Mouse (Mus musculus) ES-Bruce4 (cell line): ENCODE data around the gene Pdcd6ip. TPM values are rescaled to one million over a fixed set of nuclear protein-coding genes. Genes with fewer than 3 reads are reported as not detected.

ENCODE experiments used
- H3K27ac ChIP-seq: 2 replicates; pipeline ENCODE4 v1.5.1; 2012; ENCODE audit warnings: low read length, inconsistent platforms; ENCODE audit not compliant: insufficient read depth
- H3K27me3 ChIP-seq: 2 replicates; pipeline ENCODE4 v1.6.1; 2012; ENCODE audit warnings: mild to moderate bottlenecking, low read length, inconsistent platforms; ENCODE audit not compliant: control insufficient read depth, poor library complexity, insufficient read depth, severe bottlenecking
- H3K36me3 ChIP-seq: 2 replicates; pipeline ENCODE4 v1.6.1; 2012; ENCODE audit warnings: inconsistent platforms, mild to moderate bottlenecking, low read length, moderate library complexity; ENCODE audit not compliant: control insufficient read depth, poor library complexity, insufficient read depth, severe bottlenecking
- H3K4me1 ChIP-seq: one replicate; pipeline ENCODE4 v1.8.1; 2011; ENCODE audit warnings: low read length; ENCODE audit not compliant: control insufficient read depth, insufficient read depth
- H3K4me3 ChIP-seq: 2 replicates; pipeline ENCODE4 v1.5.1; 2011; ENCODE audit warnings: low read depth, mild to moderate bottlenecking, low read length
- H3K9ac ChIP-seq: 2 replicates; pipeline ENCODE4 v1.6.1; 2012; ENCODE audit warnings: low read depth, mild to moderate bottlenecking, inconsistent platforms; ENCODE audit not compliant: poor library complexity, severe bottlenecking
- H3K9me3 ChIP-seq: replicated peaks from 2 replicates; pipeline ENCODE4 v1.6.1; 2012; ENCODE audit warnings: mild to moderate bottlenecking, low read length, inconsistent platforms; ENCODE audit not compliant: control insufficient read depth, poor library complexity, insufficient read depth, severe bottlenecking
- CTCF ChIP-seq: IDR thresholded peaks from one replicate; pipeline ENCODE4 v1.8.1; 2011; ENCODE audit warnings: low read depth, low read length
- EP300 ChIP-seq: IDR thresholded peaks from 2 replicates; pipeline ENCODE4 v1.6.1; 2011; ENCODE audit warnings: low read depth, low read length; ENCODE audit not compliant: insufficient read depth
- POLR2A ChIP-seq: IDR thresholded peaks from one replicate; pipeline ENCODE4 v1.8.1; 2011; ENCODE audit warnings: low read length; ENCODE audit not compliant: insufficient read depth
- polyA plus RNA-seq: library from polyadenylated mRNA; stranded (reverse); fragments of >200 nt; gene quantifications from 2 replicates; pipeline ENCODE4 v1.2.4, GENCODE M21; 2011; ENCODE audit warnings: low read depth; ENCODE audit not compliant: missing spikeins, insufficient read depth, insufficient read length

Pdcd6ip gene
- polyA plus RNA-seq, 1 experiment: 133 TPM

- no peak overlapping the region for H3K9ac ChIP-seq
- TF ChIP-seq CTCF (no peak), POLR2A (no peak), EP300 (no peak)
- no peaks in the 10 kb centered on the region for H3K27me3 ChIP-seq
- H3K36me3 ChIP-seq: no peaks in the 10 kb centered on the region
- no peak overlapping the region for H3K4me3 ChIP-seq
- H3K9me3 ChIP-seq: no peaks in the 10 kb centered on the region
- no peaks in the 10 kb centered on the region for H3K4me1 ChIP-seq
- no peak overlapping the region for H3K27ac ChIP-seq
These were observed 79.3 kb downstream of the Pdcd6ip start for GRCm38 (mm10) chr9:113628780-113629179.

DNA sequence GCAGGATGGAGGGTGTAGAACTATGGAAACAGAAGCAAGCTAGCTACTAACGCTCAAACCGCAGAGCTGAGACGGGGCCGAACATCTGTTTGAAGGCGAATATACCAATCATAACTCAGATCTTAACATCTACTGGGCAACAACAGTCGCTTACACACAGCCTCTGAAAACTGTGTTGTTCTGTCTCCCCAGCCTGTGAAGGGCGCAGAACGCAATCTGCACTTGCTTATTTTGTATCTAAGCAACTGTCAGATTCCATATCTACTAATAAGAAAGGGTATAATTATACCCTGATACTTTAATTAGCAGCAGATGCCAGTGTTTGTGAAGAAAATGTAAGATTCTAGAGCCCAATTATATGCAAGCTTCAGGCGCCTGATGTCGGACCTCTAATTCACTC is 81.3 kb downstream of the Pdcd6ip start:
- Histone ChIP-seq H3K9me3 (no peaks in the 10 kb centered on the region), H3K9ac (no peak overlapping the region), H3K27ac (no peak overlapping the region), H3K27me3 (no peaks in the 10 kb centered on the region), H3K36me3 (no peaks in the 10 kb centered on the region), H3K4me3 (no peak overlapping the region), H3K4me1 (no peaks in the 10 kb centered on the region)
- TF ChIP-seq CTCF: no peak
- no peak for TF ChIP-seq POLR2A
- no peak for TF ChIP-seq EP300

DNA sequence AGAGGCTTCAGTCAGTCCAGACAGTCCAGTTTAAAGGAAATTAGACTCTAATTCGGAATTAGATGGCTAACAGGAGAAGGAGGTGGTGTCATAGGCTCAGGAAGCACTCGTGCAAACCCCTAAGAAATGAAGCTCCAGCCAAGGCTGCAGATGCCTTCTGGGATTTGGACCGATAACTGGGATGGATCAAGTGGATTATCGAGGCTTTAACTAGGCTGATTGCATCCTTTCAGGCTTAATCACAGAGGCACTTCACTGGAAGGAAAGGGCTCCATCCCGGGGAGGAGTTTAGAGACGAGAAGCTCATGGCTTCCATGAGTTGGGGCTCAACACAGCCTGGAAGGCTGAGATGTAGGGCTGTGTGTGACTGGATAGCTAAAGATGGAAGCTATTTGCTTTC is 84.0 kb downstream of the Pdcd6ip start:
- TF ChIP-seq CTCF: no peak
- no peak for TF ChIP-seq POLR2A
- no peak for TF ChIP-seq EP300

GRCm38 (mm10) chr9:113617081-113617480 is 91.0 kb downstream of the Pdcd6ip start:
- no peaks in the 10 kb centered on the region for H3K36me3 ChIP-seq
- H3K27ac ChIP-seq: no peak overlapping the region
- no peaks in the 10 kb centered on the region for H3K9me3 ChIP-seq
- no peak overlapping the region for H3K4me3 ChIP-seq
- no peak overlapping the region for H3K9ac ChIP-seq
- H3K4me1 ChIP-seq: no peaks in the 10 kb centered on the region
- TF ChIP-seq CTCF: no peak
- H3K27me3 ChIP-seq: no peaks in the 10 kb centered on the region

More for the DNA sequence above, 84.0 kb downstream of the Pdcd6ip start:
- no peak overlapping the region for H3K4me3 ChIP-seq
- no peaks in the 10 kb centered on the region for H3K4me1 ChIP-seq
- no peaks in the 10 kb centered on the region for H3K27me3 ChIP-seq
- no peak overlapping the region for H3K9ac ChIP-seq
- no peaks in the 10 kb centered on the region for H3K9me3 ChIP-seq
- H3K36me3 ChIP-seq: no peaks in the 10 kb centered on the region
- H3K27ac ChIP-seq: no peak overlapping the region

DNA sequence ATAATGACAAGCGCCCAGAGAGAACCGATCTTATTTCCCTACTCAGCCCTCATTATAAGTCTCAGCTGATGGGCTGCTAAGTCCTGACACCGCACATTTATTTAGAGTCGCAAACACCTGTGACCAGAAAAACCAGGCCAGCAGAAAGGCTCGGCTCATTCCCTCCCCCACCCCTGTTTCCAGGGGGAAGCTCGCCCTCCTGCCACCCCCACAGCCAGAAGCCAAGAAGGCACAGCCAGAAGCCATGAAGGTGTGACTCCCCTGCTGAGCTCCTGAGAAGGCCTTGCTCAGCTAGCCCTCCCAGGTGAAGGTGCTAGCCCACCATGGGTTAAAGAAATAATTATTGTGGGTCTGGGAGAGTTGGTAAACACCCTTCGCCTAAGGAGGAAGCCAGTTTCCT is 97.3 kb downstream of the Pdcd6ip start:
- Histone ChIP-seq H3K36me3 (no peaks in the 10 kb centered on the region), H3K27me3 (no peaks in the 10 kb centered on the region), H3K4me3 (no peak overlapping the region), H3K27ac (no peak overlapping the region), H3K9ac (no peak overlapping the region), H3K4me1 (no peaks in the 10 kb centered on the region), H3K9me3 (no peaks in the 10 kb centered on the region)
- TF ChIP-seq POLR2A (no peak), CTCF (no peak), EP300 (no peak)

DNA sequence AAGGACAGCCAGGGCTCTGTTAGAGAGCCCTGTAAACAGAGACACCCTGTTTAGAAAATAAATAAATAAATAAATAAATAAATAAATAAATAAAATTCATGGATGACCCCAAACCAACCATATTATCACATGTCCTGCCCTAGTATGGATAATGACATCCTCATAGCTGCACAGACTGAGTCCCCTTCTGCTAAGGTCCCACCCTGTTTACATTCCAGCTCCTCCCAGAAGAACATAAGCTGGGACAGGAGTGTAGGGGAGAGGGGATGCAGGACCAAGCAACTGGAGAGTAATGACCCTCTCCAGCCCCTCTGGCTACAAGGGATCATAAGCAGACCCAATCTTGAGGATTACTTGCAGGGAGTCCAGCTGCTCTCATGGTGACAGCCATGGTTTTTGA is 105.9 kb downstream of the Pdcd6ip start:
- no peak overlapping the region for H3K9ac ChIP-seq
- no peak overlapping the region for H3K4me3 ChIP-seq
- TF ChIP-seq CTCF (no peak), POLR2A (no peak), EP300 (no peak)
- H3K27me3 ChIP-seq: no peaks in the 10 kb centered on the region
- H3K9me3 ChIP-seq: no peaks in the 10 kb centered on the region
- no peak overlapping the region for H3K27ac ChIP-seq
- no peaks in the 10 kb centered on the region for H3K4me1 ChIP-seq
- no peaks in the 10 kb centered on the region for H3K36me3 ChIP-seq

Other genes with a start within 250 kb of the Pdcd6ip start
- gene Clasp2, start 33.2 kb upstream of the Pdcd6ip start, polyA plus RNA-seq: 70.3 and 71.5 TPM in 2 replicates
- gene Ubp1, start 222.7 kb upstream of the Pdcd6ip start, polyA plus RNA-seq: 102 and 111 TPM in 2 replicates